Mouse (Mus musculus) hindbrain, embryonic 11.5 days (tissue): ENCODE measurements around the gene Cdh8. TPM values are rescaled to one million over a fixed set of nuclear protein-coding genes. Genes with fewer than 3 reads are reported as not detected.

Source experiments
- ATAC-seq: fragments of 200-750 bp; cut with Nextera tagmentation; 2 replicates; pipeline ENCODE4 v1.8.0; 2017; ENCODE audit warnings: mild to moderate bottlenecking, moderate TSS enrichment, moderate library complexity; ENCODE audit not compliant: low FRiP score
- DNase-seq: peaks from one replicate; pipeline ENCODE4 v3.0.0-alpha.2; 2015; ENCODE audit warnings: low spot score
- H3K27ac ChIP-seq: fragments of 300-500 bp; sonication (generic); 2 replicates; pipeline ENCODE4 v1.5.1; 2014; ENCODE audit warnings: mild to moderate bottlenecking, low read depth, low read length
- H3K27me3 ChIP-seq: fragments of 300-500 bp; sonication (generic); 2 replicates; pipeline ENCODE4 v1.6.1; 2014; ENCODE audit warnings: mild to moderate bottlenecking, low read length, moderate library complexity, mixed read lengths; ENCODE audit not compliant: control insufficient read depth, insufficient read depth
- H3K36me3 ChIP-seq: fragments of 300-500 bp; sonication (generic); 2 replicates; pipeline ENCODE4 v1.6.1; 2014; ENCODE audit warnings: mild to moderate bottlenecking, low read length, moderate library complexity, mixed read lengths; ENCODE audit not compliant: control insufficient read depth, insufficient read depth
- H3K4me1 ChIP-seq: fragments of 300-500 bp; sonication (generic); replicated peaks from 2 replicates; pipeline ENCODE4 v1.6.1; 2014; ENCODE audit warnings: low read length, mixed read lengths; ENCODE audit not compliant: control insufficient read depth, insufficient read depth
- H3K4me2 ChIP-seq: fragments of 300-500 bp; sonication (generic); replicated peaks from 2 replicates; pipeline ENCODE4 v1.6.1; 2014; ENCODE audit warnings: mild to moderate bottlenecking, low read depth, low read length
- H3K4me3 ChIP-seq: fragments of 300-500 bp; sonication (generic); 2 replicates; pipeline ENCODE4 v1.5.1; 2014; ENCODE audit warnings: low read depth, low read length
- H3K9ac ChIP-seq: fragments of 300-500 bp; sonication (generic); 2 replicates; pipeline ENCODE4 v1.6.1; 2014; ENCODE audit warnings: low read depth, low read length
- H3K9me3 ChIP-seq: fragments of 300-500 bp; sonication (generic); 2 replicates; pipeline ENCODE4 v1.6.1; 2016; ENCODE audit warnings: low read length; ENCODE audit not compliant: control insufficient read depth
- WGBS: fragments of 180-500 bp; shearing (Covaris S2); extraction: QIAGEN DNeasy Blood & Tissue Kit; methylation state at CpG from one replicate; pipeline ENCODE4 v1.1.7; 2014; 5-methylcytosine and 5-hydroxymethylcytosine counted together
- polyA plus RNA-seq: library from polyadenylated mRNA; unstranded; fragments of >200 nt; fragmentation: Nextera tagmentation; extraction: Ambion mirVana; gene quantifications from 2 replicates; pipeline ENCODE4 v1.2.1, GENCODE M21; 2014

The Cdh8 gene
- polyA plus RNA-seq, 1 experiment from 2014 or later: 4.7 TPM

GRCm38 (mm10) chr8:99413877-99414482 lies 2.3 kb downstream of the Cdh8 start:
- ATAC-seq (no peak), DNase-seq (no peak)
- no peaks in the 10 kb centered on the region for H3K36me3 ChIP-seq
- H3K4me1 ChIP-seq: no peaks in the 10 kb centered on the region
- H3K9me3 ChIP-seq: no peaks in the 10 kb centered on the region
- H3K4me2 ChIP-seq: peak overlapping the region; percentile 95
- H3K4me3 ChIP-seq: peak overlapping the region; percentile 54; the same call in 1 of the 2 replicates
- 40% methylated on average over 10 of the region's 10 CpGs for WGBS
- H3K27ac ChIP-seq: no peak overlapping the region
- peaks cover 12% of the 10 kb centered on the region for H3K27me3 ChIP-seq
- no peak overlapping the region for H3K9ac ChIP-seq

GRCm38 (mm10) chr8:99393908-99394307 lies 22.4 kb downstream of the Cdh8 start:
- DNase-seq: no peak
- no peaks in the 10 kb centered on the region for H3K27me3 ChIP-seq

GRCm38 (mm10) chr8:99370104-99370503 lies 46.2 kb downstream of the Cdh8 start:
- no peaks in the 10 kb centered on the region for H3K36me3 ChIP-seq
- H3K9me3 ChIP-seq: no peaks in the 10 kb centered on the region
- no peak for ATAC-seq
- no peak overlapping the region for H3K4me2 ChIP-seq
- no peak overlapping the region for H3K4me3 ChIP-seq
- no peak for DNase-seq
- no peak overlapping the region for H3K9ac ChIP-seq
- H3K27me3 ChIP-seq: no peaks in the 10 kb centered on the region
- WGBS: 92% methylated on average over 5 of the region's 5 CpGs
- no peaks in the 10 kb centered on the region for H3K4me1 ChIP-seq
- no peak overlapping the region for H3K27ac ChIP-seq

More at GRCm38 (mm10) chr8:99393908-99394307, 22.4 kb downstream of the Cdh8 start:
- H3K9ac ChIP-seq: no peak overlapping the region
- no peak overlapping the region for H3K27ac ChIP-seq
- H3K4me3 ChIP-seq: no peak overlapping the region
- WGBS: 79% methylated on average over 4 of the region's 4 CpGs
- ATAC-seq: no peak
- no peaks in the 10 kb centered on the region for H3K36me3 ChIP-seq
- H3K4me2 ChIP-seq: no peak overlapping the region
- H3K4me1 ChIP-seq: no peaks in the 10 kb centered on the region
- H3K9me3 ChIP-seq: no peaks in the 10 kb centered on the region

- Histone ChIP-seq H3K36me3 (no peaks in the 10 kb centered on the region), H3K4me1 (no peaks in the 10 kb centered on the region), H3K27me3 (no peaks in the 10 kb centered on the region), H3K9ac (no peak overlapping the region), H3K27ac (no peak overlapping the region), H3K9me3 (no peaks in the 10 kb centered on the region), H3K4me3 (no peak overlapping the region), H3K4me2 (no peak overlapping the region)
- ATAC-seq (no peak), DNase-seq (no peak)
- WGBS: 98% methylated on average over 3 of the region's 3 CpGs
These were observed 47.1 kb downstream of the Cdh8 start for GRCm38 (mm10) chr8:99369166-99369565.

GRCm38 (mm10) chr8:99368449-99368848 lies 47.8 kb downstream of the Cdh8 start:
- Histone ChIP-seq H3K36me3 (no peaks in the 10 kb centered on the region), H3K27me3 (no peaks in the 10 kb centered on the region), H3K4me1 (no peaks in the 10 kb centered on the region), H3K9ac (no peak overlapping the region), H3K4me2 (no peak overlapping the region), H3K9me3 (no peaks in the 10 kb centered on the region), H3K27ac (no peak overlapping the region), H3K4me3 (no peak overlapping the region)
- 90% methylated on average over 7 of the region's 7 CpGs for WGBS
- ATAC-seq (no peak), DNase-seq (no peak)

GRCm38 (mm10) chr8:99353923-99354322 lies 62.3 kb downstream of the Cdh8 start:
- no peak overlapping the region for H3K4me2 ChIP-seq
- 85% methylated on average over 3 of the region's 3 CpGs for WGBS
- H3K9ac ChIP-seq: no peak overlapping the region
- ATAC-seq (no peak), DNase-seq (no peak)
- H3K36me3 ChIP-seq: no peaks in the 10 kb centered on the region
- H3K27me3 ChIP-seq: no peaks in the 10 kb centered on the region
- no peaks in the 10 kb centered on the region for H3K9me3 ChIP-seq
- H3K4me1 ChIP-seq: no peaks in the 10 kb centered on the region
- no peak overlapping the region for H3K4me3 ChIP-seq
- H3K27ac ChIP-seq: no peak overlapping the region

GRCm38 (mm10) chr8:99353221-99353620 lies 63.0 kb downstream of the Cdh8 start:
- Histone ChIP-seq H3K9ac (no peak overlapping the region), H3K9me3 (no peaks in the 10 kb centered on the region), H3K27ac (no peak overlapping the region), H3K27me3 (no peaks in the 10 kb centered on the region), H3K36me3 (no peaks in the 10 kb centered on the region), H3K4me2 (no peak overlapping the region), H3K4me3 (no peak overlapping the region), H3K4me1 (no peaks in the 10 kb centered on the region)
- DNase-seq (no peak), ATAC-seq (no peak)
- WGBS: 78% methylated on average over 1 of the region's 1 CpGs

- no peaks in the 10 kb centered on the region for H3K36me3 ChIP-seq
- H3K27me3 ChIP-seq: no peaks in the 10 kb centered on the region
- no peaks in the 10 kb centered on the region for H3K4me1 ChIP-seq
- no peak overlapping the region for H3K4me2 ChIP-seq
- no peak overlapping the region for H3K27ac ChIP-seq
- H3K9me3 ChIP-seq: no peaks in the 10 kb centered on the region
- H3K9ac ChIP-seq: no peak overlapping the region
- H3K4me3 ChIP-seq: no peak overlapping the region
- ATAC-seq (no peak), DNase-seq (no peak)
These were observed 66.8 kb downstream of the Cdh8 start for GRCm38 (mm10) chr8:99349456-99349855.

- no peak overlapping the region for H3K4me3 ChIP-seq
- no peaks in the 10 kb centered on the region for H3K36me3 ChIP-seq
- ATAC-seq (no peak), DNase-seq (no peak)
- H3K9ac ChIP-seq: no peak overlapping the region
- no peaks in the 10 kb centered on the region for H3K4me1 ChIP-seq
- H3K4me2 ChIP-seq: no peak overlapping the region
- H3K9me3 ChIP-seq: no peaks in the 10 kb centered on the region
- no peak overlapping the region for H3K27ac ChIP-seq
- WGBS: 64% methylated on average over 3 of the region's 3 CpGs
- H3K27me3 ChIP-seq: no peaks in the 10 kb centered on the region
These were observed 67.7 kb downstream of the Cdh8 start for GRCm38 (mm10) chr8:99348618-99349017.
